Mouse (Mus musculus): ENCODE data around the gene Myo9b.

Gene Myo9b

GRCm38 (mm10) chr8:71367529-71368176, 95.1 kb downstream of the Myo9b start:
- DNase-seq (ENCODE audit: low spot score) = no peak

- DNase-seq (ENCODE audit: low spot score) = no peak
Measured at GRCm38 (mm10) chr8:71368366-71368765, 95.9 kb downstream of the Myo9b start.

- DNase-seq (ENCODE audit: low spot score) = no peak
Measured at GRCm38 (mm10) chr8:71369040-71369718, 96.7 kb downstream of the Myo9b start.

- no peak for DNase-seq (ENCODE audit: low spot score)
Measured at GRCm38 (mm10) chr8:71370711-71371235, 98.3 kb downstream of the Myo9b start.

- DNase-seq (ENCODE audit: low spot score) = peak; percentile 86
Measured at GRCm38 (mm10) chr8:71371236-71371848, 98.8 kb downstream of the Myo9b start, which contains the start of gene Ocel1. TSS of gene Ocel1 (plus strand) at chr8:71371298.

GRCm38 (mm10) chr8:71372427-71372826, 99.9 kb downstream of the Myo9b start:
- DNase-seq (ENCODE audit: low spot score) = no peak

GRCm38 (mm10) chr8:71373000-71373399, 100.5 kb downstream of the Myo9b start:
- no peak for DNase-seq (ENCODE audit: low spot score)

GRCm38 (mm10) chr8:71374616-71375206, 102.2 kb downstream of the Myo9b start:
- no peak for DNase-seq (ENCODE audit: low spot score)

- no peak for DNase-seq (ENCODE audit: low spot score)
Measured at GRCm38 (mm10) chr8:71375581-71376422, 103.3 kb downstream of the Myo9b start.

- no peak for DNase-seq (ENCODE audit: low spot score)
Measured at GRCm38 (mm10) chr8:71376423-71377030, 104.0 kb downstream of the Myo9b start.

GRCm38 (mm10) chr8:71379008-71379407, 106.5 kb downstream of the Myo9b start:
- no peak for DNase-seq (ENCODE audit: low spot score)

- no peak for DNase-seq (ENCODE audit: low spot score)
Measured at GRCm38 (mm10) chr8:71379512-71380075, 107.1 kb downstream of the Myo9b start.

GRCm38 (mm10) chr8:71380178-71381171, 108.0 kb downstream of the Myo9b start:
- DNase-seq (ENCODE audit: low spot score) = no peak

- DNase-seq (ENCODE audit: low spot score) = peak; percentile 66
Measured at GRCm38 (mm10) chr8:71381421-71381970, 109.0 kb downstream of the Myo9b start, which contains the start of gene Nr2f6. TSS of gene Nr2f6 (minus strand) at chr8:71381960.

GRCm38 (mm10) chr8:71381971-71382961, 109.8 kb downstream of the Myo9b start:
- DNase-seq (ENCODE audit: low spot score) = peak; percentile 67

- DNase-seq (ENCODE audit: low spot score) = no peak
Measured at GRCm38 (mm10) chr8:71383396-71383795, 110.9 kb downstream of the Myo9b start.

- DNase-seq (ENCODE audit: low spot score) = no peak
Measured at GRCm38 (mm10) chr8:71383860-71384259, 111.3 kb downstream of the Myo9b start.
